Mouse (Mus musculus): ENCODE data around the gene Col18a1.

GRCm38 (mm10) chr10:77163392-77163977 lies 2.9 kb downstream of the Col18a1 start:
- TF ChIP-seq CTCF (IDR thresholded peaks at IDR 0.05; ENCODE audit: borderline replicate concordance, insufficient read depth, low read length) (no peak), POLR2A (IDR thresholded peaks at IDR 0.05; ENCODE audit: low read depth, low read length) (no peak)

Data from embryonic fibroblast, embryonic 13.5 days (primary cell).